Mouse (Mus musculus): ENCODE measurements around the gene Nnmt. TPM values are rescaled to one million over a fixed set of nuclear protein-coding genes. Genes with fewer than 3 reads are reported as not detected.

Nnmt gene
- total RNA-seq, 2 experiments from 2014 or later: 13.9 to 20.8 TPM

DNA sequence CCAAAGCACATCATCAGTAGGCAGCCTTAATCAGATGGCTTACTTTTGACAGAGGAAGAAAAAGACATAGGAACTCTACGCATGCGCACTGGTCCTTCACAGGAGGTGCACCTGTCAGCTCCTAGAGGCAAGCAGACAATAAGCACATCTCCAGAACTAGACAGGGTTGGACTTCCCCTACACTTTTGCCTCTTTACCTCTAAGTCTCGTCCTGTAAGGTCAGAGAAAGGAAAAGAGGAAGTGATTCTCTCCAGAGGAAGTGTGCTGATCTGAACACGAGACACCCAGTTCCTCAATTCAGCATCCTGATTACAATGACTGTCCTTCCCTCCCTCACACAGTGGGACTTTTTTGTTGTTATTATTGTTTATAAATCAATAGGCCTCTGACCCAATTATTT lies 46.3 kb downstream of the Nnmt start:
- DNase-seq: no peak

DNA sequence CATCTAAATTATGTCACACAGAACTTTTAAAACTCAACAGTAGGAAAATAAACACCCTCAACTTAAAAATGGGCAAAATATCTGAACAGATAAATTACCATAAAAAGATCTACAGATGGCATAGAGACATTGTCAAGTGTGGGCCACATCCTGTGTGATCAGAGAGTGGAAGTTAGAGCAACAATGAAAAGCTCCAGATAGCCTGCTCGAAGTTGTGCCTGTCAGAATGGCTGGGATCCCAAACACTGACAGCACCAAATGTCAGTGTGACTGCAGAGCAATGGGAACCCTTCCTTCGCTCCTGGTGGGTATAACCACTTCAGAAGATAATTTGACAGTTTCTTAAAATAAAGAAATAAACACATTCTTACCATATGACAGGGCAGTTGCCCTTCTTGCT lies 55.9 kb downstream of the Nnmt start:
- no peak for DNase-seq

DNA sequence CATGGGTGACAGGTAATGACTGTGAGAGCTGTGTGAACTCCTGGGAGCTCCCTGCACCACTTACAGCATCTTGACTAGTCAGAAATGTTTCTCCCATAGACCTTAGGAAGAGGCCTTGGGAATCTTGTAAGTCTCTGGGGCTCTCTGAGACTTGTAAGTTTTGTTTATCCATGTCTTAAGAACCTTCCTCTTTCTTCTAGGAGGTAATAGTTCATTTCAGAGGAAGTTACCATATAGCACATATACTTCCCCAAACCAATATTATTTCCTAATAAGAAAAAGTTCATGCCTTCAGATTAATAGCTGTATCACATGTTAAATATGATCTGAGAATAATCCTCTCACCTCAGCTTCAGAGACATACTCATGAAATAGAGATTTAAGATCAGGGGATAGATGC lies 57.7 kb downstream of the Nnmt start:
- DNase-seq: no peak

Other genes starting within 250 kb of the Nnmt start
- 10 to 100 TPM; 73.3 to 85.1 TPM for gene Rexo2, start 124.5 kb downstream of the Nnmt start, total RNA-seq (2021)
- gene Rbm7, start 109.9 kb downstream of the Nnmt start, total RNA-seq (2021): 10 to 100 TPM; 64.6 to 70.9 TPM
- gene Gm5617, start 109.7 kb downstream of the Nnmt start, total RNA-seq (2021): 10 to 100 TPM; 52.7 to 58.4 TPM
- 10 to 100 TPM; 28.0 to 83.4 TPM for gene Zbtb16, start 231.1 kb upstream of the Nnmt start, total RNA-seq (2021)

All from adrenal gland, postnatal 10 days (tissue).